Mouse (Mus musculus): ENCODE data around the gene Pkdcc. TPM values are rescaled to one million over a fixed set of nuclear protein-coding genes. Genes with fewer than 3 reads are reported as not detected.

Gene Pkdcc
- total RNA-seq (2021) = 10 to 100 TPM; 54.0 to 54.2 TPM
- long read RNA-seq, experiment 1, transcript Pkdcc-204 (7 exons, 2,446 nt) = major isoform, 28 of 39 reads
- long read RNA-seq, experiment 1, partial matches to known transcripts = 7 of 39 reads
- long read RNA-seq, experiment 1, other reads (novel, unspliced or antisense) = 4 of 39 reads
- long read RNA-seq, experiment 2, transcript Pkdcc-204 (7 exons, 2,446 nt) = major isoform, 18 of 31 reads
- long read RNA-seq, experiment 2, partial matches to known transcripts = 8 of 31 reads
- long read RNA-seq, experiment 2, other reads (novel, unspliced or antisense) = 5 of 31 reads

DNA sequence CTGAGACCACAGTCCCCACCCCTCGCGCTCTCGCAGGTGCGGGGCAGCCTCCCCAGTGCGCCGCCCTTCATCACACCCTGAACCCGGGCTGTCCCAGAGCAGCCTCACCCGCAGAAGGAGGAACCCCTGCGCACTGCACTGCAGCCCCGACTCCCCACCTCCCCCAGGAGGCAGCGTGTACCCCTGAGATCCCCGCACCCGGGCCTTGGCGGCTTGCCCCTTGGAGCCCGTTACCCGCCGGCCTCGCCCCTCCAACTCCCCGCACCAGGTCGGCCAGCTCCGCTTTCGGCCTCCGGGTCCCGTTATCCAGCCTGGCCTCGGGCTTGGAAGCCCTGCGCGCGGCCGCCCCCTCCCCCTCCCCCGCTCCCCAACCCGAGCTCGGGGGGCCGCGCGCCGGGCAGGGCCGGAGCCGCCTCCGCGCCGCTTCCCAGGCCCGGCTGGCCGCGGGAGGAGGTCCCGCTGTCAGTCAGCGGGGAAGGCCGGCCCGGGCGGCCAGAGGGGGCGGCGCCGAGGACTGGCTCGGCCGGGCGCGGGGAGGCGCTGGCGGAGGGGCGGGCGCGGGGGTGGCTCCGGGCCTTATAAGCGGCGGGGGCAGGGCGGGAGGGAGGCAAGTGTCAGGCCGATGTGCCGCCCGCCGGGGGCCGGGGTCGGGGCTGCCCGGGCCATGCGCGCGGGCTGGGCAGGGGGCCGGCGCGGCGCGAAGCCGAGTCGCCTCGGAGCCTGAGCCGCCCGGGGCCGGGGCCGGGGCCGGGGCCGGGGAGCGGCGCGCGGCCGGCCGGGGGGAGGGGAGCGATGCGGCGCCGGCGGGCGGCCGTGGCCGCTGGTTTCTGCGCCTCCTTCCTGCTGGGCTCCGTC is at the start of gene Pkdcc:
Gene Pkdcc (plus strand): TSS at position 619 of the 855 bp plus-strand sequence.
- peak; percentile 96 for DNase-seq

GRCm38 (mm10) chr17:83166195-83166594 is 48.9 kb upstream of the Pkdcc start:
- DNase-seq = no peak

DNA sequence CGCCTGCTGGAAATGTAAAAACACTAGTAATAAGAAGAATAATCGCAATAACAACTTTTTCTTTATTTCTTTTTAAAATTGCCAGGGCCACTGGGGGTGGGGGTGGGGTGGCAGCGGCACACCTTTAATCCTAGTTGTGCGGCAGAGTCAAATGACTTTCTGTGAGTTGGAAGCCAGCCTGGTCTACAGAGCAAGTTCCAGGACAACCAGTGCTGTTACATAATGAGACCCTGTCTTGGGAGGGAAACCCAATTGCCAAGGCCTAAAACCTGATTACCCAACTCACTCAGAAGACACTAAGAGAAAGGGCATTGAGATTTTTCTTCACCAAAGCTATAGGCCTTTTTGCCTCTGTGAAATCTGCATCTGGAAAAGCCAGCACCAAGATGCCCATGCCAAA is 38.9 kb upstream of the Pkdcc start:
- no peak for DNase-seq

GRCm38 (mm10) chr17:83178483-83179150 is 36.5 kb upstream of the Pkdcc start:
- DNase-seq = no peak

GRCm38 (mm10) chr17:83179151-83179531 is 36.0 kb upstream of the Pkdcc start:
- no peak for DNase-seq

GRCm38 (mm10) chr17:83179569-83179968 is 35.5 kb upstream of the Pkdcc start:
- no peak for DNase-seq

DNA sequence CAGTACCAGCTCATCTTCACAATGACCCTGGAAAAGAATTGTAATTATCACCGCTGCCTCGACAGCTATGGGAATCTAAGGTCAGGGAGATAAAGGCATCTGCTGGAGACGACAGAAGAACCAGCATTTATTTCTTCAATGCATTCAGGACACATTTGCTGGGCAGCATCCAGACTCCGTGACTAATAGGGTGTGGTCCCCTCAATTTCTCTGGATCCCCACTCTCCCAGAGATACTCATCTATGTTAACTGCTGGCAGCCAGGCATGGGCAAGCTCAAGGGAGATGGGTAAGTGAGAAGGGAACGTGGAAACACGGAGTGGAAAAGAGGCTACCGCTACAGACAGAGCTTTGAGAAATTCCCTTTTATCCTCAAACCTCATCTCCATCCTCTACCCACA is 34.0 kb upstream of the Pkdcc start:
- DNase-seq = no peak

- DNase-seq = no peak
These were observed 33.5 kb upstream of the Pkdcc start for GRCm38 (mm10) chr17:83181592-83181991.

- no peak for DNase-seq
These were observed 32.9 kb upstream of the Pkdcc start for GRCm38 (mm10) chr17:83182061-83182664.

DNA sequence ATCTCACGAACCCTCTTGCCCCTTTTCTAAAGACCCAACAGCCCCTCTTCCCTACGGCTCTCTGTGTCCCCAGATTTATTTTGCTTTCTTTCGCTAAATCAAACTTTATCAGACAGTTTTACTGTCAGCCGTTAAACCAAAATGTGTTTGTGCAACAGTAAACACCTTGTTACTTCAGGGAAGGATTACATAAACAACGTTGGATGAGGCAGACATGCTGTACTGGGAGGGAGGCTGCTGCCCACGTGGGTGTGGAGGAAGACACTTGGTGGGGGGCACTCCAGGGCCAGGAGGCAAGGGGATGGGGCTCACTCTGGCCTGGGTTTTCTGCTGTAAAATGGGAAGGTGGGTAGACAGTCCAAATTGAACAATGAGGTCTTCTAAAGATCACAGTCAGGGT is 32.3 kb upstream of the Pkdcc start:
- DNase-seq = no peak

DNA sequence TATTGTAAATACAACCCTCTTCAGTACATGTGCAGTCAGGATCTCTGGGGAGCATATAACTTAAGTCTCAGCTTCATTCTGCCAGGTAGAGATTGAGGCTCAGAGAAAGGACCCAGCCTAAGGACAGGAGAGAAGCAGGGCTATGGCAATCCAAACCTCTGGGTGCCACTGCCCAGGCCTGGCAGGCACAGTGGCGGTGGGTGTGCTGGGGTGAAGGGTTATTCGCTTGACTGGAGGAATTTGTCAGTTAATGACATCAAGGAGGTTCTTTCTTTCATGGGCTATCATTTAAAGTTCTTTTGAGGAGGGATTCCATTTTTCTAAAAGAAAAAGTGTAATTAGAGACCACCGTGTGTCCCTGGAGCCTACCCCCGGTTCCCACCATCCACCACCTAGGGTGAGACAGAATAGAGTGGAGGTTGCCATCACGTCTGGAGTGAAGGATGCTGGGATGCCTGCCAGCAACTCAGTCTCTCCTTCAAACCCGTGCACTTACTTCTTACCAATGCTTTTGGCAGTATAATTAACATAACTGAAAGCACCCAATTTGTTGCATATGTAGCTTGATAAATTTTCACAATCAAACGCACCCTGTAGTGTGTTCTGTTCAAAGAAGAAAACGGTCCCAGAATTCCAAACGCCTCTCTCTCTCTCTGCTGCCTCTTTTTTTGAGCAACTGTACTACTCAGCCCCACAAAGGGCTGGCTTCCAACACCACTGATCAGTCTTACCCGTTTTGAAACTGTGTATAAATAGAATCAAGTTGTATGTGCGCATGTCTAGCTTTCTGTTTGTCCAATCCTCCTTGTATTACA is 27.1 kb upstream of the Pkdcc start:
- no peak for DNase-seq

DNA sequence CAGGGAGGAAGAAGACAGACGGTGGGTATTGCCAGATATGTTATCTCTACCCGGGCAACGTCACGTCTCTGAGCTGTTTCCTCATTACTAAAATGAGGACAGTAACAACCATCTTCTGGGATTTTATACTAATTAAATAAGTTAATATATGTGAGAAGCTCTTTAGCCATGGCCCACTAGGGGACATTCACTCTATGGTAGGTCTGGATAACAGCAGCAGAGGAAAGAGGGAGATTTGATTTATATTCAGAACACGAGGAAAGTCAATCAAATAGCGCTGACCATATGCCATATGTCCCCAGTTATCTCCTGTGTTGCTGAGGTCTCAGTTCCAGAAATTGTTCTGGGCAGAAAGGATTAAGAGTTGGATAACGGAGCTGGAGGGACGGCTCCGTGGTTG is 24.3 kb upstream of the Pkdcc start:
- DNase-seq = no peak

DNA sequence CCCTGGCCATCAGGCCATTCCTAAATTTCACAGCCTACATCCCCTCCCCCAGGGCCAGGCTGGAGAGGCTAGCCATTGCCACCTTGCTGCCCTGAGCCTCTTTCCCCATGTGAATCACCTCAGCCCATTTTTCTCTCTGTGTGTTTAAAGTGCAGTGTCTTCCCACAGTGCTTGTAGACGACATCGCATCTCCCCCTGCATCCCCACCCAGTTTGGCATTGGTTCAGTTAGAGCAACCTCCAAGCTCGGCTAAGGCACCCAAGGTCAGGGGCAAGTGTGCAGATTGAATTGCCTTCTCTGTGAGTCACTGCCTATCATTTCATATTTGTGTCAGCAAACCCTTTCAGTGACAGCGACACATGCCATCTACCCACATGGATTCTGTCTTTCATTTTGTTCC is 20.6 kb upstream of the Pkdcc start:
- DNase-seq = no peak

DNA sequence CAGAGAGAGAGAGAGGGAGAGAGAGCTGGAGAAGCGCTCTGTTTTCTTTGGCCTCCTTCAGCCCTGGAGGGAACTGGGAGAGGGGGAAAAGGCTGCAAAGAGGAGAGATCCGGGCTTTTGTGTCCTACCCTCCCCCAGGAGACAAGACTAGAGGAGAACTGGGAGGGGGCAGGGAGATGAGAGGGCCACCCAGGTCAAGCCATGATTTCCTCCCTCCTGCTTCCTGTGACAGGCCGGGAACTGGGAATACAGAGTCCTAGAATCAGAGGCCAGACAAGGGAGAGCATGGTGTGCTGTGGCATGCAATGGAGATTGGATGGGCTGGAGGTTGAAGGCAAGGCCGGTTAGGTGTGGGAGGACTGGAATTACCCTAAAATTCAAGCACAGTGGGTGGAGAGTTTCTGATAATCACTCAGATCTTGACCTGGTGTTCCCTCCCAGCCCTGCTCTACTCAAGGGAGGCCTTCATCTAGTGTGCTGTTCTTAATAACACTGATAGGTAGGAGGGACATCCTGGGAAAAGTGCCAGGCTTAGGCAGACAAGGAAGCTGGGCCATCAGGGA is 17.6 kb upstream of the Pkdcc start:
- DNase-seq = no peak

- DNase-seq = no peak
These were observed 14.6 kb upstream of the Pkdcc start for GRCm38 (mm10) chr17:83200469-83200868.

DNA sequence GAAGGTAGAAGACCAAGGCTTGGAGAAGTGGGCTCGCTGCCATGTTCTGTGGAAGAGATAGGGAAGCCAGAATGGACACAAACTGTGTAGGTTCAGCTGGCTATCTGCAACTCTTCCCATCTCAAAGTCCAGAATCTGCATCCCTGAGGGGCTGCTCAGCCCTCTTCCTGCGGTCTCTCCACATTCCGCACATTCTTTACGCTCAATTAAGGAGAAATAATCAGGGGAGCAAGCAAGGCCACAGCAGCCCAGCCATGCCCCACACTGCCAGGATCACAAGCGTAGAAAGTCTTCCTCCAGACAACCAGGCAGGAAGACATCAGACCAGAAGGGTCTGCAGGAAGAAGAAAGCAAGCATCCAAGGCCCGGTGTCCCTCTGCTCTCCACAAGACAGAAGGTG is 13.8 kb upstream of the Pkdcc start:
- DNase-seq = no peak

DNA sequence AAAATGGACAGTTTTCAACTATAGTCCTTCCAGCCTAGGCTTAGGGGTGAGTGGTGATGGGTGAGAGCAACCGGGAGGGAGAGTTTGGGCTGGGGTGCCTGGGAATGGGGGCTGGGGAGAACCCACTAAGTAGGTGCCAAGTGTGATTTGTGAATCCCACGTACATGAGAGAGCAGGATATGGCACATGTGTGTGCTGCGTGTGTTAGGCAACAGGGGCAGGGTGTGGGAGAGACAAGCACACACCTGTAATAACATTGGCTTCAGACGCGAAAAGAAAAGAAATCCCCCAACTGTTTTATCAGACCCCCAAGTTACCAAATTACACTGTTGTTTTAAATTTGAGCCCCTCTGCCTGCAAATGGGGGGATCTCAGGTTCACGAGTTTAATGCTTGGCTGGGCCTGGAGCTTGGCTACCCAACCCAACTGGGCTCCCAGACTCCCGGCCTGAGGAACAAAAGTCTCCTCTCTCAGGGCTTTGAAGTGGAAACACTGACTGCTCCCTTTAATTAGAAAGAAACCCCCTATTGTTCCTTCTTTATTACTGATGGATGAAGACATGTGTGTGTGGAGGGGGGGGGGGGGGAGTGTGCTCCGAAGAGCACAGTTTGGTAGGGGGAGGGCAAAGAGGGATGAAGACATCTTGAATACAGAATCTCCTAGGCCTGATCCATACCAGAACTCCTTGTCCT is 11.3 kb upstream of the Pkdcc start:
- DNase-seq = no peak

DNA sequence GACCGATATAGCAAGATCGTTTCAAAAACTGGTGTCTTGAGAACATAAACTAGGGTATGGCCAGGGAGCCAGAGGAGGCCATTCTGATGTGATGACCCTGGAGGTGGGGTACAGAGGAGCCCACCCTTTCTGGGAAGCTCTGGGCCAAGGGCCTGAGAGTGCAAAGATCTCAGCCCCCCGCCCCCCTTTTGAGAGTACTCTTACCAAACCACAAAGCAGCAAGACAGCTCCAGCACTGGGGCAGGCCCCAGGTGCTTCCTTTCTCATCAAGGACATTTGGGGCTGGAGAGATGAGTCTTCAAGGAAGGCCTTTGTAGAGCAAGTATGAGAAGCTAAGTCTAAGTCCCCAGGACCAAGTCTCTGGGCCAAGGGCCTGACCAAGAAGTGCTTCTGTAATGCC is 7.8 kb upstream of the Pkdcc start:
- no peak for DNase-seq

GRCm38 (mm10) chr17:83208455-83208854 is 6.6 kb upstream of the Pkdcc start:
- DNase-seq = no peak

DNA sequence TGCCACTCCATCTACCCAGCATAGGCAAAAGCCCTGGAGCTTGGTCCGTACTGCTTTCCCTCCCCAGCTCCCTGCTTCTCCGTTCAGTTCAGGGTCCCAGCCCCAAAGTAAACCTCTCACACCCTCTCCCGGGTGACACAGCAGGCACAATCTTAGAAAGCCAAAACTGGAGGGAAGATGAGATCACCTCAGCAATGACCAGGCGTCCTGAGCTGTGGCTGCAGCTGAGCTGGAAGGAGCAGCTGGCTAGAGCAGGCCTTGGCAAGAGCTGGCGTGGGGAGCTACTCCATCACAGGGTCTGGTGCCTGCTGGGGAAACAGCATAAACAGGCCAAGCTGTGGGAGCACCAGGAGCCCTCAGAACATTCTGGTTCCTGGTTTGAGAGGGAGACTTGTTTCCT is 4.6 kb upstream of the Pkdcc start:
- DNase-seq = no peak

- no peak for DNase-seq
These were observed 3.9 kb upstream of the Pkdcc start for GRCm38 (mm10) chr17:83211196-83211595.

Measured in gastrocnemius, postnatal 10 days (tissue).